Mouse (Mus musculus) adrenal gland, adult 8-10 months (tissue): Measurements from ENCODE around the gene Coq10b. TPM values are rescaled to one million over a fixed set of nuclear protein-coding genes. Genes with fewer than 3 reads are reported as not detected.

Experiments used
- DNase-seq: peaks from one replicate; pipeline ENCODE4 v3.0.0; 2022
- total RNA-seq, 4 experiments: library from RNA; stranded (reverse); gene quantifications; 2 replicates each; pipeline ENCODE4 v1.2.4; 2022

Gene Coq10b
- total RNA-seq, 4 experiments from 2014 or later = 100 to 138 (median 107) TPM

DNA sequence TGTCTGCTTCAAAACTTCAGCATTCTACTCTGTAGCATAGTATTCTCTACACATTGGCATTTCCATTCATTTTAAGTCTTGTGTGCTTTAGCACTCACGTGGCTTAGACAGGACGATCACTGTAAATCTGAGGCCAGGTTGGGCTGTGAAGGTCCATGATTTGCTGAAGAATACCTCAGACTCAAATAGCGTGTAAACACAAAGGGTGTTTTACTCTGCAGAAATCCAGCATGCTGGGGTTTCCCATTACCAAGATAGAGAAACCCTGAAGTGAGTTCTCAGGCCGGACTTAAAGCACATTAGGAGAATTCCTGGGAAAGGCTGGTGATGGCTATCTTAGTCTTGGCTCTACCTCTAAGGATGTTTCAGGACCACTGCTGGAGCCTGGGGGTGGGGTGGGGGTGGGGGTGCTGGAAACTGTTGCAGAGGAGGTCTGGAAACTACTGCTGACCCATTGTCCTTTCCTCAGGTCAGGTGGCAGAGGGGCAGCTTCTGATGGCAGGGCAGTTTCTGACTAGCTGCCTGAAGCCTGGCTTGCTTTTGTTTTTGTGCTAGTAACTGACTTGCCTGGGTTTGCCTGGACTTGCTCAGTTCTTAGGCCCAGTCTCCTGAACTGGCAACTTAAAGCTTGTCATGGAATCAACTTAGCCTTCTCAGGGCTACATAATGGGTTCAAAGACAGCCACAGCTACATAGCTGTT lies 56.6 kb downstream of the Coq10b start:
- DNase-seq = no peak

Other genes starting within 250 kb of the Coq10b start
- gene Ankrd44, start 126.4 kb upstream of the Coq10b start, total RNA-seq = 10 to 100 TPM; 11.6 to 30.3 (median 23.4) TPM
- 100 to 1,000 TPM; 120 to 217 (median 165) TPM for gene Sf3b1, start 25.3 kb upstream of the Coq10b start, total RNA-seq
- 1,000 to 10,000 TPM in 1 of 4 experiments, 100 to 1,000 TPM in 3; 299 to 1,036 (median 606) TPM for gene Hspe1, start 35.4 kb downstream of the Coq10b start, total RNA-seq
- gene Hspd1, start 35.5 kb downstream of the Coq10b start, total RNA-seq = 1,000 to 10,000 TPM in 2 of 4 experiments, 100 to 1,000 TPM in 2; 545 to 1,761 (median 966) TPM
- 100 to 1,000 TPM; 120 to 399 (median 199) TPM for gene Mob4, start 78.5 kb downstream of the Coq10b start, total RNA-seq
- gene Rftn2, start 174.0 kb downstream of the Coq10b start, total RNA-seq = 10 to 100 TPM; 20.8 to 37.2 (median 30.9) TPM
- gene Mars2, start 184.4 kb downstream of the Coq10b start, total RNA-seq = 1 to 10 TPM; 6.3 to 7.4 (median 7.0) TPM